Mouse (Mus musculus): ENCODE measurements at regions not wholly inside any gene's neighbourhood (a gene's known extent, or its start where the extent isn't known, plus 50 kb on each side); places are given as distances from the start of the nearest gene placed in this dataset.

- TF ChIP-seq CTCF (IDR thresholded peaks at IDR 0.05; ENCODE audit: low read depth, low read length) = no peak
- no peak for TF ChIP-seq POLR2A (IDR thresholded peaks at IDR 0.05; ENCODE audit: extremely low read depth, insufficient read depth, low read length)
Measured at GRCm38 (mm10) chr13:45173139-45173538, 94.6 kb downstream of the Gm9817 start.

Measured in liver, adult 2 months (tissue).